Comparison of ENCODE assay signal across 10 mouse cellular contexts in genomic region chr9:115870168-115870567, GRCm38 (mm10). TPM values are rescaled to one million over a fixed set of nuclear protein-coding genes. Genes with fewer than 3 reads are reported as not detected.
DNase-seq lines count a peak whose midpoint lies in the region; ATAC-seq and TF ChIP-seq lines count a peak whose summit lies in the region.
"Had no signal": no experiment of that assay in that cellular context is flagged by ENCODE, and none has a peak within 500 bp of the region (broad histone marks: within the 10 kb centered on the region; RNA-seq: fewer than 3 reads in every experiment).

No protein-coding gene starts in this region.

- no peaks in the 10 kb centered on the region for H3K36me3 ChIP-seq in forebrain, postnatal 0 days (ENCODE audit: insufficient read depth)
- H3K36me3 ChIP-seq in forebrain, embryonic 11.5 days (ENCODE audit: control insufficient read depth, insufficient read depth, low read length), result no peaks in the 10 kb centered on the region
- H3K36me3 ChIP-seq in splenic B cell, adult 2 months (ENCODE audit: control insufficient read depth, insufficient read depth, low read length, poor library complexity, severe bottlenecking), result no peaks in the 10 kb centered on the region
- H3K36me3 ChIP-seq: intestine, embryonic 15.5 days had no signal

- 86% methylated on average over 13 of the region's 13 CpGs for WGBS in forebrain, postnatal 0 days
- WGBS in forebrain, embryonic 11.5 days, result 92% methylated on average over 13 of the region's 13 CpGs

- no peak overlapping the region for H3K27ac ChIP-seq in forebrain, postnatal 0 days (ENCODE audit: low read depth, low read length)
- H3K27ac ChIP-seq in forebrain, embryonic 11.5 days (ENCODE audit: low read depth, low read length), result no peak overlapping the region
- H3K27ac ChIP-seq: intestine, embryonic 15.5 days had no signal

- H3K4me1 ChIP-seq in forebrain, postnatal 0 days (ENCODE audit: insufficient read depth), result no peaks in the 10 kb centered on the region
- no peaks in the 10 kb centered on the region for H3K4me1 ChIP-seq in forebrain, embryonic 11.5 days (replicated peaks; ENCODE audit: control insufficient read depth, insufficient read depth, low read length)
- H3K4me1 ChIP-seq: intestine, embryonic 15.5 days had no signal

- no peak for DNase-seq in forebrain, postnatal 0 days
- DNase-seq in forebrain, embryonic 11.5 days (ENCODE audit: low spot score), result no peak
- peak; percentile 10 to 16 for DNase-seq in layer of hippocampus, postnatal 25 days (ENCODE audit: extremely low spot score in 1 of 2, low spot score in 1 of 2)
- no peak for DNase-seq in layer of hippocampus, adult 9-10 months (ENCODE audit: low spot score)
- peak; percentile 9 for DNase-seq in thymus, postnatal 0 days (ENCODE audit: low spot score)
- no peak for DNase-seq in thymus, adult 18-20 months
- peak; percentile 16 for DNase-seq in splenic B cell, adult 2 months (ENCODE audit: low read depth, low spot score)
- no peak for DNase-seq in embryo, embryonic 10.5 days (ENCODE audit: low spot score)
- DNase-seq: lung, postnatal 36 days had no signal

- no peak overlapping the region for H3K4me3 ChIP-seq in forebrain, postnatal 0 days (ENCODE audit: low read depth, low read length)
- no peak overlapping the region for H3K4me3 ChIP-seq in forebrain, embryonic 11.5 days (ENCODE audit: low read depth, low read length)
- H3K4me3 ChIP-seq: intestine, embryonic 15.5 days had no signal

- no peaks in the 10 kb centered on the region for H3K9me3 ChIP-seq in forebrain, postnatal 0 days (ENCODE audit: low read length)
- H3K9me3 ChIP-seq in forebrain, embryonic 11.5 days (ENCODE audit: control insufficient read depth, low read length), result no peaks in the 10 kb centered on the region
- H3K9me3 ChIP-seq: intestine, embryonic 15.5 days had no signal

- TF ChIP-seq CTCF in forebrain, postnatal 0 days (IDR thresholded peaks at IDR 0.05; ENCODE audit: low read depth), result peak; percentile 49

- no peak overlapping the region for H3K9ac ChIP-seq in forebrain, postnatal 0 days
- no peak overlapping the region for H3K9ac ChIP-seq in forebrain, embryonic 11.5 days (ENCODE audit: low read length)
- H3K9ac ChIP-seq: intestine, embryonic 15.5 days had no signal

- no peak overlapping the region for H3K4me2 ChIP-seq in forebrain, postnatal 0 days (ENCODE audit: low read depth)
- H3K4me2 ChIP-seq in forebrain, embryonic 11.5 days (ENCODE audit: low read depth, low read length, severe bottlenecking), result no peak overlapping the region
- H3K4me2 ChIP-seq: intestine, embryonic 15.5 days had no signal

- H3K27me3 ChIP-seq in forebrain, postnatal 0 days (ENCODE audit: insufficient read depth, low read length), result no peaks in the 10 kb centered on the region
- no peaks in the 10 kb centered on the region for H3K27me3 ChIP-seq in forebrain, embryonic 11.5 days (ENCODE audit: control insufficient read depth, insufficient read depth, low read length)
- H3K27me3 ChIP-seq in splenic B cell, adult 2 months (ENCODE audit: control insufficient read depth, insufficient read depth, low read length, poor library complexity, severe bottlenecking), result no peaks in the 10 kb centered on the region
- H3K27me3 ChIP-seq: intestine, embryonic 15.5 days had no signal

- no peak for ATAC-seq in forebrain, postnatal 0 days
- no peak for ATAC-seq in forebrain, embryonic 11.5 days (replicated peaks; ENCODE audit: low FRiP score)
- ATAC-seq: intestine, embryonic 15.5 days had no signal

RNA-seq across cellular contexts. Expression of gene Gadl1, which starts 39.1 kb away (rescaled TPM):
- total RNA-seq in forebrain, postnatal 0 days (2014; rRNA removed), result 0.19 and 0.54 TPM in 2 replicates
- 0.28 and 0.50 TPM in 2 replicates for polyA plus RNA-seq in forebrain, postnatal 0 days (2015; fragmentation: Nextera tagmentation; extraction: Ambion mirVana)
- 0.19 and 0.32 TPM in 2 replicates for polyA plus RNA-seq in forebrain, embryonic 11.5 days (2014; fragmentation: Nextera tagmentation; extraction: Ambion mirVana)
- under 1 TPM; 0.28 to 0.32 TPM for total RNA-seq in layer of hippocampus, postnatal 25 days (2021)
- 0.36 and 0.59 TPM in 2 replicates for polyA plus RNA-seq in thymus, postnatal 0 days (2015; fragmentation: Nextera tagmentation; extraction: Ambion mirVana)

Comparison
In these comparisons a context has a peak if more than half of its experiments do, and no peak if none do; other contexts are left out.
1. DNase-seq: peak in layer of hippocampus, postnatal 25 days (2 of 2), thymus, postnatal 0 days (single experiment) and splenic B cell, adult 2 months (single experiment); none in forebrain, postnatal 0 days (single experiment), forebrain, embryonic 11.5 days (single experiment), layer of hippocampus, adult 9-10 months (single experiment), thymus, adult 18-20 months (0 of 2) and embryo, embryonic 10.5 days (single experiment).